Mouse (Mus musculus) lung, postnatal 0 days (tissue): Measurements from ENCODE around the gene Mdfi. TPM values are rescaled to one million over a fixed set of nuclear protein-coding genes. Genes with fewer than 3 reads are reported as not detected.

ENCODE experiments used
- ATAC-seq: fragments of 200-750 bp; cut with Nextera tagmentation; 2 replicates; pipeline ENCODE4 v1.8.0; 2017; ENCODE audit warnings: moderate library complexity
- DNase-seq: peaks from one replicate; pipeline ENCODE4 v3.0.0-alpha.2; 2016; ENCODE audit warnings: low spot score
- H3K27ac ChIP-seq: fragments of 300-500 bp; sonication (generic); 2 replicates; pipeline ENCODE4 v1.5.1; 2014; ENCODE audit warnings: antibody characterized with exemption, mild to moderate bottlenecking, low read length, mixed read lengths
- H3K27me3 ChIP-seq: fragments of 300-500 bp; sonication (generic); replicated peaks from 2 replicates; pipeline ENCODE4 v1.6.1; 2014; ENCODE audit warnings: low read length, mixed read lengths; ENCODE audit not compliant: insufficient read depth
- H3K36me3 ChIP-seq: fragments of 300-500 bp; sonication (generic); 2 replicates; pipeline ENCODE4 v1.6.1; 2014; ENCODE audit warnings: low read length, mixed read lengths; ENCODE audit not compliant: insufficient read depth
- H3K4me1 ChIP-seq: fragments of 300-500 bp; sonication (generic); 2 replicates; pipeline ENCODE4 v1.6.1; 2014; ENCODE audit warnings: antibody characterized with exemption, low read depth, low read length, mixed read lengths; ENCODE audit not compliant: insufficient read depth
- H3K4me2 ChIP-seq: fragments of 300-500 bp; sonication (generic); replicated peaks from 2 replicates; pipeline ENCODE4 v1.6.1; 2014; ENCODE audit warnings: low read depth, mild to moderate bottlenecking, low read length, moderate library complexity, mixed read lengths
- H3K4me3 ChIP-seq: fragments of 300-500 bp; sonication (generic); 2 replicates; pipeline ENCODE4 v1.5.1; 2014; ENCODE audit warnings: low read depth, low read length
- H3K9ac ChIP-seq: fragments of 300-500 bp; sonication (generic); replicated peaks from 2 replicates; pipeline ENCODE4 v1.6.1; 2014; ENCODE audit warnings: low read depth, mild to moderate bottlenecking
- H3K9me3 ChIP-seq: fragments of 300-500 bp; sonication (generic); 2 replicates; pipeline ENCODE4 v1.6.1; 2016; ENCODE audit warnings: low read length, mixed read lengths
- CTCF ChIP-seq: IDR thresholded peaks from 2 replicates; pipeline ENCODE4 v1.5.1; 2016; ENCODE audit warnings: antibody characterized with exemption, mild to moderate bottlenecking
- EP300 ChIP-seq: IDR thresholded peaks from 2 replicates; pipeline ENCODE4 v1.6.1; 2016; ENCODE audit warnings: antibody characterized with exemption, mild to moderate bottlenecking, control low read depth
- WGBS: fragments of 180-500 bp; shearing (Covaris S2); extraction: QIAGEN DNeasy Blood & Tissue Kit; methylation state at CpG from one replicate; pipeline ENCODE4 v1.1.7; 2014; 5-methylcytosine and 5-hydroxymethylcytosine counted together
- polyA plus RNA-seq: library from polyadenylated mRNA; unstranded; fragments of >200 nt; fragmentation: Nextera tagmentation; extraction: Ambion mirVana; gene quantifications from 2 replicates; pipeline ENCODE4 v1.2.1, GENCODE M21; 2015

The Mdfi gene
- polyA plus RNA-seq, 1 experiment from 2014 or later: 9.3 TPM

- Histone ChIP-seq H3K4me2 (no peak overlapping the region), H3K27ac (no peak overlapping the region), H3K4me1 (peaks cover 9% of the 10 kb centered on the region; the same call in 1 of the 2 replicates), H3K4me3 (no peak overlapping the region), H3K27me3 (no peaks in the 10 kb centered on the region), H3K9me3 (no peaks in the 10 kb centered on the region), H3K9ac (no peak overlapping the region), H3K36me3 (0 out of 2 replicates have a peak, but pooled peaks cover 12% of the 10 kb centered on the region)
- ATAC-seq (no peak), DNase-seq (no peak)
- 75% methylated on average over 6 of the region's 6 CpGs for WGBS
- TF ChIP-seq CTCF (no peak), EP300 (no peak)
These were observed 22.3 kb downstream of the Mdfi start for GRCm38 (mm10) chr17:47812200-47812599.

GRCm38 (mm10) chr17:47811265-47811800, 23.2 kb downstream of the Mdfi start:
- DNase-seq (no peak), ATAC-seq (no peak)
- no peak overlapping the region for H3K27ac ChIP-seq
- H3K9ac ChIP-seq: no peak overlapping the region
- no peak for TF ChIP-seq EP300
- no peak for TF ChIP-seq CTCF
- H3K36me3 ChIP-seq: 0 out of 2 replicates have a peak, but pooled peaks cover 11% of the 10 kb centered on the region
- H3K4me2 ChIP-seq: no peak overlapping the region
- peaks cover 9% of the 10 kb centered on the region; the same call in 1 of the 2 replicates for H3K4me1 ChIP-seq
- no peak overlapping the region for H3K4me3 ChIP-seq
- H3K27me3 ChIP-seq: no peaks in the 10 kb centered on the region
- 77% methylated on average over 15 of the region's 15 CpGs for WGBS
- no peaks in the 10 kb centered on the region for H3K9me3 ChIP-seq

GRCm38 (mm10) chr17:47806230-47806629, 28.3 kb downstream of the Mdfi start:
- Histone ChIP-seq H3K4me1 (no peaks in the 10 kb centered on the region), H3K27ac (no peak overlapping the region; the same call in 1 of the 2 replicates), H3K36me3 (no peaks in the 10 kb centered on the region), H3K4me3 (no peak overlapping the region), H3K27me3 (no peaks in the 10 kb centered on the region), H3K9ac (no peak overlapping the region), H3K4me2 (no peak overlapping the region), H3K9me3 (no peaks in the 10 kb centered on the region)
- TF ChIP-seq EP300 (no peak), CTCF (peak; percentile 28; the same call in 1 of the 2 replicates)
- WGBS: 58% methylated on average over 9 of the region's 9 CpGs
- peak; percentile 86 for DNase-seq
- peak; percentile 71 for ATAC-seq

- Histone ChIP-seq H3K27me3 (no peaks in the 10 kb centered on the region), H3K9ac (no peak overlapping the region), H3K27ac (no peak overlapping the region), H3K4me3 (no peak overlapping the region), H3K4me1 (no peaks in the 10 kb centered on the region), H3K9me3 (no peaks in the 10 kb centered on the region), H3K4me2 (no peak overlapping the region), H3K36me3 (no peaks in the 10 kb centered on the region)
- ATAC-seq (no peak), DNase-seq (peak; percentile 41)
- 50% methylated on average over 13 of the region's 13 CpGs for WGBS
- no peak for TF ChIP-seq CTCF
- no peak for TF ChIP-seq EP300
These were observed 29.2 kb downstream of the Mdfi start for GRCm38 (mm10) chr17:47805047-47805835.

- H3K4me1 ChIP-seq: no peaks in the 10 kb centered on the region
- ATAC-seq (no peak), DNase-seq (no peak)
- H3K27me3 ChIP-seq: no peaks in the 10 kb centered on the region
- 87% methylated on average over 4 of the region's 4 CpGs for WGBS
- H3K27ac ChIP-seq: no peak overlapping the region
- H3K4me3 ChIP-seq: no peak overlapping the region
- no peaks in the 10 kb centered on the region for H3K36me3 ChIP-seq
- TF ChIP-seq CTCF (peak; percentile 22; the same call in 1 of the 2 replicates), EP300 (no peak)
- H3K4me2 ChIP-seq: no peak overlapping the region
- no peak overlapping the region for H3K9ac ChIP-seq
- no peaks in the 10 kb centered on the region for H3K9me3 ChIP-seq
These were observed 30.8 kb downstream of the Mdfi start for GRCm38 (mm10) chr17:47803662-47804061.

- no peak for DNase-seq
- TF ChIP-seq EP300 (no peak), CTCF (no peak)
- Histone ChIP-seq H3K4me3 (no peak overlapping the region), H3K27me3 (no peaks in the 10 kb centered on the region), H3K9ac (no peak overlapping the region), H3K36me3 (no peaks in the 10 kb centered on the region), H3K4me2 (no peak overlapping the region), H3K4me1 (no peaks in the 10 kb centered on the region), H3K9me3 (no peaks in the 10 kb centered on the region), H3K27ac (no peak overlapping the region)
- ATAC-seq: no peak
- WGBS: 11% methylated on average over 8 of the region's 8 CpGs
These were observed 31.7 kb downstream of the Mdfi start for GRCm38 (mm10) chr17:47802806-47803205.
